Mouse (Mus musculus): ENCODE data around the gene Ptgfrn. TPM values are rescaled to one million over a fixed set of nuclear protein-coding genes. Genes with fewer than 3 reads are reported as not detected.

Gene Ptgfrn
- polyA plus RNA-seq, 1 experiment from 2014 or later, result 3.4 TPM

- Histone ChIP-seq H3K27ac (ENCODE audit: low read length) (no peak overlapping the region), H3K4me1 (replicated peaks; ENCODE audit: control insufficient read depth, insufficient read depth, low read length) (0 out of 2 replicates have a peak, but pooled peaks cover 4% of the 10 kb centered on the region), H3K27me3 (replicated peaks; ENCODE audit: control insufficient read depth, insufficient read depth, low read length) (no peaks in the 10 kb centered on the region), H3K9ac (replicated peaks; ENCODE audit: low read depth, low read length) (no peak overlapping the region), H3K4me2 (ENCODE audit: low read length) (no peak overlapping the region), H3K9me3 (ENCODE audit: control insufficient read depth, low read length) (no peaks in the 10 kb centered on the region), H3K4me3 (replicated peaks; ENCODE audit: low read length) (no peak overlapping the region), H3K36me3 (ENCODE audit: control insufficient read depth, insufficient read depth) (no peaks in the 10 kb centered on the region)
- 90% methylated on average over 7 of the region's 7 CpGs for WGBS
- ATAC-seq, result no peak
Observed at GRCm38 (mm10) chr3:101061865-101062585, 48.1 kb downstream of the Ptgfrn start.

- no peaks in the 10 kb centered on the region for H3K36me3 ChIP-seq (ENCODE audit: control insufficient read depth, insufficient read depth)
- H3K4me2 ChIP-seq (ENCODE audit: low read length), result no peak overlapping the region
- peak; percentile 33; the same call in 1 of the 2 replicates for ATAC-seq
- H3K4me1 ChIP-seq (replicated peaks; ENCODE audit: control insufficient read depth, insufficient read depth, low read length), result no peaks in the 10 kb centered on the region
- H3K4me3 ChIP-seq (replicated peaks; ENCODE audit: low read length), result no peak overlapping the region
- no peaks in the 10 kb centered on the region for H3K9me3 ChIP-seq (ENCODE audit: control insufficient read depth, low read length)
- H3K27ac ChIP-seq (ENCODE audit: low read length), result no peak overlapping the region
- no peak overlapping the region for H3K9ac ChIP-seq (replicated peaks; ENCODE audit: low read depth, low read length)
- no peaks in the 10 kb centered on the region for H3K27me3 ChIP-seq (replicated peaks; ENCODE audit: control insufficient read depth, insufficient read depth, low read length)
- WGBS, result 64% methylated on average over 4 of the region's 4 CpGs
Observed at GRCm38 (mm10) chr3:101059214-101059613, 50.9 kb downstream of the Ptgfrn start.

GRCm38 (mm10) chr3:101058203-101058602, 51.9 kb downstream of the Ptgfrn start:
- no peak overlapping the region for H3K4me3 ChIP-seq (replicated peaks; ENCODE audit: low read length)
- no peak overlapping the region for H3K4me2 ChIP-seq (ENCODE audit: low read length)
- no peaks in the 10 kb centered on the region for H3K9me3 ChIP-seq (ENCODE audit: control insufficient read depth, low read length)
- H3K27ac ChIP-seq (ENCODE audit: low read length), result no peak overlapping the region
- H3K27me3 ChIP-seq (replicated peaks; ENCODE audit: control insufficient read depth, insufficient read depth, low read length), result no peaks in the 10 kb centered on the region
- no peaks in the 10 kb centered on the region for H3K4me1 ChIP-seq (replicated peaks; ENCODE audit: control insufficient read depth, insufficient read depth, low read length)
- no peaks in the 10 kb centered on the region for H3K36me3 ChIP-seq (ENCODE audit: control insufficient read depth, insufficient read depth)
- H3K9ac ChIP-seq (replicated peaks; ENCODE audit: low read depth, low read length), result no peak overlapping the region
- 88% methylated on average over 2 of the region's 2 CpGs for WGBS
- ATAC-seq, result no peak

GRCm38 (mm10) chr3:101055216-101055615, 54.9 kb downstream of the Ptgfrn start:
- Histone ChIP-seq H3K27me3 (replicated peaks; ENCODE audit: control insufficient read depth, insufficient read depth, low read length) (no peaks in the 10 kb centered on the region), H3K27ac (ENCODE audit: low read length) (no peak overlapping the region), H3K4me3 (replicated peaks; ENCODE audit: low read length) (no peak overlapping the region), H3K4me2 (ENCODE audit: low read length) (no peak overlapping the region), H3K36me3 (ENCODE audit: control insufficient read depth, insufficient read depth) (no peaks in the 10 kb centered on the region), H3K4me1 (replicated peaks; ENCODE audit: control insufficient read depth, insufficient read depth, low read length) (no peaks in the 10 kb centered on the region), H3K9ac (replicated peaks; ENCODE audit: low read depth, low read length) (no peak overlapping the region), H3K9me3 (ENCODE audit: control insufficient read depth, low read length) (no peaks in the 10 kb centered on the region)
- ATAC-seq, result no peak
- WGBS, result 91% methylated on average over 8 of the region's 8 CpGs

- 84% methylated on average over 4 of the region's 4 CpGs for WGBS
- H3K27me3 ChIP-seq (replicated peaks; ENCODE audit: control insufficient read depth, insufficient read depth, low read length), result no peaks in the 10 kb centered on the region
- H3K9ac ChIP-seq (replicated peaks; ENCODE audit: low read depth, low read length), result no peak overlapping the region
- H3K4me2 ChIP-seq (ENCODE audit: low read length), result no peak overlapping the region
- no peak overlapping the region for H3K27ac ChIP-seq (ENCODE audit: low read length)
- H3K9me3 ChIP-seq (ENCODE audit: control insufficient read depth, low read length), result no peaks in the 10 kb centered on the region
- H3K36me3 ChIP-seq (ENCODE audit: control insufficient read depth, insufficient read depth), result no peaks in the 10 kb centered on the region
- H3K4me1 ChIP-seq (replicated peaks; ENCODE audit: control insufficient read depth, insufficient read depth, low read length), result peaks cover 5% of the 10 kb centered on the region
- no peak for ATAC-seq
- H3K4me3 ChIP-seq (replicated peaks; ENCODE audit: low read length), result no peak overlapping the region
Observed at GRCm38 (mm10) chr3:101051601-101052000, 58.5 kb downstream of the Ptgfrn start.

- ATAC-seq, result no peak
- H3K27ac ChIP-seq (ENCODE audit: low read length), result no peak overlapping the region
Observed at GRCm38 (mm10) chr3:101049997-101050396, 60.1 kb downstream of the Ptgfrn start.

GRCm38 (mm10) chr3:101048781-101049180, 61.3 kb downstream of the Ptgfrn start:
- WGBS, result 65% methylated on average over 2 of the region's 2 CpGs
- no peaks in the 10 kb centered on the region for H3K27me3 ChIP-seq (replicated peaks; ENCODE audit: control insufficient read depth, insufficient read depth, low read length)
- no peaks in the 10 kb centered on the region for H3K36me3 ChIP-seq (ENCODE audit: control insufficient read depth, insufficient read depth)
- no peaks in the 10 kb centered on the region for H3K9me3 ChIP-seq (ENCODE audit: control insufficient read depth, low read length)
- no peak overlapping the region for H3K4me2 ChIP-seq (ENCODE audit: low read length)
- H3K4me1 ChIP-seq (replicated peaks; ENCODE audit: control insufficient read depth, insufficient read depth, low read length), result peaks cover 5% of the 10 kb centered on the region
- H3K27ac ChIP-seq (ENCODE audit: low read length), result no peak overlapping the region
- no peak overlapping the region for H3K4me3 ChIP-seq (replicated peaks; ENCODE audit: low read length)
- no peak overlapping the region for H3K9ac ChIP-seq (replicated peaks; ENCODE audit: low read depth, low read length)
- ATAC-seq, result no peak

More at GRCm38 (mm10) chr3:101049997-101050396, 60.1 kb downstream of the Ptgfrn start:
- Histone ChIP-seq H3K9me3 (ENCODE audit: control insufficient read depth, low read length) (no peaks in the 10 kb centered on the region), H3K4me2 (ENCODE audit: low read length) (no peak overlapping the region), H3K4me1 (replicated peaks; ENCODE audit: control insufficient read depth, insufficient read depth, low read length) (peaks cover 5% of the 10 kb centered on the region), H3K4me3 (replicated peaks; ENCODE audit: low read length) (no peak overlapping the region), H3K27me3 (replicated peaks; ENCODE audit: control insufficient read depth, insufficient read depth, low read length) (no peaks in the 10 kb centered on the region), H3K9ac (replicated peaks; ENCODE audit: low read depth, low read length) (no peak overlapping the region), H3K36me3 (ENCODE audit: control insufficient read depth, insufficient read depth) (no peaks in the 10 kb centered on the region)
- 84% methylated on average over 9 of the region's 9 CpGs for WGBS

GRCm38 (mm10) chr3:101047586-101048275, 62.3 kb downstream of the Ptgfrn start:
- Histone ChIP-seq H3K4me3 (replicated peaks; ENCODE audit: low read length) (no peak overlapping the region), H3K27me3 (replicated peaks; ENCODE audit: control insufficient read depth, insufficient read depth, low read length) (no peaks in the 10 kb centered on the region), H3K9ac (replicated peaks; ENCODE audit: low read depth, low read length) (no peak overlapping the region), H3K4me1 (replicated peaks; ENCODE audit: control insufficient read depth, insufficient read depth, low read length) (peaks cover 10% of the 10 kb centered on the region), H3K36me3 (ENCODE audit: control insufficient read depth, insufficient read depth) (no peaks in the 10 kb centered on the region), H3K9me3 (ENCODE audit: control insufficient read depth, low read length) (no peaks in the 10 kb centered on the region), H3K27ac (ENCODE audit: low read length) (no peak overlapping the region), H3K4me2 (ENCODE audit: low read length) (no peak overlapping the region)
- WGBS, result 57% methylated on average over 15 of the region's 15 CpGs
- ATAC-seq, result peak; percentile 51; the same call in 1 of the 2 replicates

GRCm38 (mm10) chr3:101045431-101045830, 64.6 kb downstream of the Ptgfrn start:
- no peak overlapping the region for H3K27ac ChIP-seq (ENCODE audit: low read length)
- ATAC-seq, result no peak
- H3K27me3 ChIP-seq (replicated peaks; ENCODE audit: control insufficient read depth, insufficient read depth, low read length), result no peaks in the 10 kb centered on the region
- H3K4me3 ChIP-seq (replicated peaks; ENCODE audit: low read length), result no peak overlapping the region
- no peak overlapping the region for H3K9ac ChIP-seq (replicated peaks; ENCODE audit: low read depth, low read length)
- H3K9me3 ChIP-seq (ENCODE audit: control insufficient read depth, low read length), result no peaks in the 10 kb centered on the region
- no peaks in the 10 kb centered on the region for H3K36me3 ChIP-seq (ENCODE audit: control insufficient read depth, insufficient read depth)
- 97% methylated on average over 15 of the region's 15 CpGs for WGBS
- peaks cover 12% of the 10 kb centered on the region for H3K4me1 ChIP-seq (replicated peaks; ENCODE audit: control insufficient read depth, insufficient read depth, low read length)
- no peak overlapping the region for H3K4me2 ChIP-seq (ENCODE audit: low read length)

Measured in forebrain, embryonic 16.5 days (tissue).